Mouse (Mus musculus) heart, adult 8-10 months (tissue): ENCODE measurements around the gene Fam149a. TPM values are rescaled to one million over a fixed set of nuclear protein-coding genes. Genes with fewer than 3 reads are reported as not detected.
A peak's percentile ranks its signal among the peaks of the same experiment; 100 is the strongest.

ENCODE experiments used
- DNase-seq: peaks from one replicate; pipeline ENCODE4 v3.0.0; 2022; ENCODE audit warnings: low spot score
- total RNA-seq, 4 experiments: library from RNA; stranded (reverse); gene quantifications; 2 replicates each; pipeline ENCODE4 v1.2.4; 2022

Gene Fam149a
- total RNA-seq = 1 to 10 TPM; 4.7 to 5.3 (median 5.0) TPM

DNA sequence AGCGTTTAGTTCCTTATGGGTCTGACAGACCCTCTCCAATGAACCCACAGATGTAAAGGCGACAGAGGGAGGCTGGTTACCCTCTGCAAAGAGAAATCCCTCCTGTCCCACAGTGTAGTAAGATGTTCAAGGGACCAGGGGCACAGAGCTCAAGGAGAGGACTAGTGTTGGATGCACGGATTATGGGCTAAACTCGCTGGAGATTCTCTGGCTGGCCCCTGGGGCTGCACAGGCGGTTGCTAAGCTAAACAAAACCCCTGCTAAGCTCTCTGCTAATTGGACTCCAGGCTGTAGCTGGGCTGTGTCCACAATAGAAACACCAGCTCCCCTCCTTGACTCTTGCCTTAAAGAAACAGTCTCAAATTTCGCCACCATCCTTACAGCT lies at the start of gene Fam149a:
Gene Fam149a, minus strand, starts transcription at position 329 of the 385 bp plus-strand sequence.
- DNase-seq = no peak

DNA sequence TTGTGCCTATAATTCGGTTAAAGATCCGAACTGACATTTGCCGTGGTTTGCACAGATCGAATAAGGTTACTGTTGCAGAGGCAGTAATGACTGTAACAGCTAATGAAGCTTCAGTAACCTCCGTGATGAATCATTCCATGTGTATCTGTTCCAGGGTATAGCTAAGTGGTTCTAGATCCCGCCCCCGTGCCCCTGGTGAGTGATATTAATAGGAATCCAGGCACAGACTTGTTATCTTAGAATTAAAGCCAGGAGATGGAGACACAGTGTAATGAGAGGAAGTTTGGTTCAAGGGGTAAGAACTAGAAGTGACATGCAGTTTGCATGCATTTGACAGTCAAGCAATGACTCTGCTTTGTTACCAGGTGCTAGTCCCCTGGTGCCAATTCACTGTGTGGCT lies 38.1 kb upstream of the Fam149a start:
- no peak for DNase-seq

DNA sequence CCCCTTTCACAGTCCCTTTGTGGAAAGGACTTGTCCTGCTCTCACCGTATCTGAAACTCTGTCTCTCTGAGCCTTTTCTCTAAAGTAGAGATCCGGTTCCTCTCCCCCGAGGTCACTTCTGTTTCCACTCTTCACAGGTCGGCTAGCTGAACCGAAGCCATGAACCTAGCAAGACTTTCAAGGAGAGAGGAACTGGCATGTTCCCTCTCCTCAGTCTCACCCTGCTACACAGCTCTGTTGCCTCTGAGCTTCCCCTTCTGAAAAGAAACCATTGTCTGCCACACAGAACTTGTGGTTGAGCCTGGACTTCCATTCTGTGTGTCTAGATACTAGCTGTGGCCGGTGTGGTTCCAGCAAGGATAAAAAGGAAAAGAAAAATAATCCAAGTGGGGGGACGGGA lies 32.9 kb upstream of the Fam149a start:
- no peak for DNase-seq

DNA sequence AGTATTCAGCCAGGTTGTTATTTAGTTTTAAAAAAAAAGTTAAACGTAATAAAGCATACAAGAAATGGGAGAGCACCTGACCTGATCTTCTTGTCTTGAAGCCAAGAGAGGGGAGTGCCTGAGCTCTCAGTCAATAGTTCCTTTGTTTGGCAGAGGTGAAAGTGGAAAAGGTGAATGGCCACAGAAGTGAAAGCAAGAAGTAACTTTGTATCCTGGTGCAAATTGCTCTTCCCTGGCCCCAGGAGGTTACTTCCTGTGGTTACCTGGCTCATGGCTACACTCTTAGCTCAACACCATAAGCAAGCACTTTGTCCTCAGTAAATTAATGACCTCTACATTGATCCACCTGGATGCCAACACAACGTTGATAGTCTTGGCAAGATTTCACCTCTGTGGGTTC lies 28.8 kb upstream of the Fam149a start, which contains the start of gene Tlr3:
Gene Tlr3, minus strand, starts transcription at position 199 of the 400 bp plus-strand sequence.
- no peak for DNase-seq

DNA sequence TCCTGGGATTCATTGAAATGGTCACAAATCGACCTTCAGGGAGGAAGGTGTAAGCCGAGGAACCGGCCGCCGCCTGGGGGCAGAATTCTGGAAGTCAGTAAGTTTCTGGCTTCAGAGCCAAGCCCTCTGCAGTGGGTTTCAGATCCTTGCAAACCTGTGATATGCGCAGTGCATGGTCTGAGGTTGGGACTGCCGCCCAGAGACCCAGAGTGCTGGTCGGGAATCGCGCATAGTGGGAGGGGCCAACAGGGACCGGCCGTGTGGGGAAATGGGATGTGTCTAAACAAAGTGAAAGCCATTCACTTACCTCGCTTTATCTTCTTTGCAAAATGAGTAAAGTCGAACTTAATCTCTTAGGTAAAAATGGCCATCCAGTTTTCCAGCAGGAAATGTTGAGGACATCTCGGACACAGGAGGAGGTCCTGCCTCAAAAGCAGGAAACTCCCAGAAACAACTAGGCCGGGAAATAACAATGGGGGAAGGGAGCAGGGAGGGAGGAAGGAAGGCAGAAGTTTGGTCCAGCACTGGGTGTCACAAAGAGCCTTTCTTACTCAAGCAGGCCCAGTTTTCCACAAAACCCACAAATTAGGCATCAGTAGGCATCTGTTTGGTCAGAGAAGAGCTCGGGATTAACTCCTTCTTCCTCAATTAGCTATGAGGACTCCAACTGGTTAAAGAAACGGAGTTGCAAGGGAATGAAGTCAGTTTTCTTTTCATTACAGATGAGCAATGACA lies 28.2 kb upstream of the Fam149a start:
- peak; percentile 77 for DNase-seq

DNA sequence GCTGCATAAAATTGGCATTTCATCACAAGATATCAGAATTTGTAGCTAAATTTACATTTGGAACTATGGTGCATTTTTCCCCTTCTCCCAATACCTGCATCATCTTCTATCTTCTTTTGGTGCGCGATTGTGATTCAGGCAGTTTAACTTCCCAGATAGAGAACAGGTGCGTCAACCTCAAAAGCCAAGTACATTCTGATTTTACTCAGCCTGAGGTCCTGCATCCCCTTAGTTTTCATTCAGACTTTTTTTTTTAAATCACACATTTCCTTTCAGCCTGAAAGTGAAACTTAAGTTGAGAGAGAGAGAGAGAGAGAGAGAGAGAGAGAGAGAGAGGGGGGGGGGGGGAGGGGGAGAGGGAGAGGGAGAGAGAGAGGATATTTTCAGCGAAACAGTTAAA lies 27.6 kb upstream of the Fam149a start:
- no peak for DNase-seq

DNA sequence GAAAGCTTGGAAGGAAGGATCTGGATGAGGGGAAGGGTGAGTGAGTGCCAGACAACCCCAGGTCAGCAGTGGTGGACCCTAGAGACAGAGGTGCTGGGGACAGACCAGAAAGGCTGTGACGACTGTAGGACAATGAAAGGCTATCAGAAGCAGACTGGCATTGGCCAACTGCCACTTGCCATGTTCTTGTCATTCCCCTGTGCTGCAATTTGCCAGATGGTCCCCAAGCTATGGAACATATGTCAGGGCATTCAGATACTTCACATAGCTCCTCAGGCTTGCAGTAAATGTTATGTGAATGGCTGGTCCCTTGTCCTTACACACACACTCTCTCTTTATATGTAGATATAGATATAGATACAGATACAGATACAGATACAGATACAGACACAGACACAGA lies 1.2 kb upstream of the Fam149a start:
- DNase-seq = no peak

DNA sequence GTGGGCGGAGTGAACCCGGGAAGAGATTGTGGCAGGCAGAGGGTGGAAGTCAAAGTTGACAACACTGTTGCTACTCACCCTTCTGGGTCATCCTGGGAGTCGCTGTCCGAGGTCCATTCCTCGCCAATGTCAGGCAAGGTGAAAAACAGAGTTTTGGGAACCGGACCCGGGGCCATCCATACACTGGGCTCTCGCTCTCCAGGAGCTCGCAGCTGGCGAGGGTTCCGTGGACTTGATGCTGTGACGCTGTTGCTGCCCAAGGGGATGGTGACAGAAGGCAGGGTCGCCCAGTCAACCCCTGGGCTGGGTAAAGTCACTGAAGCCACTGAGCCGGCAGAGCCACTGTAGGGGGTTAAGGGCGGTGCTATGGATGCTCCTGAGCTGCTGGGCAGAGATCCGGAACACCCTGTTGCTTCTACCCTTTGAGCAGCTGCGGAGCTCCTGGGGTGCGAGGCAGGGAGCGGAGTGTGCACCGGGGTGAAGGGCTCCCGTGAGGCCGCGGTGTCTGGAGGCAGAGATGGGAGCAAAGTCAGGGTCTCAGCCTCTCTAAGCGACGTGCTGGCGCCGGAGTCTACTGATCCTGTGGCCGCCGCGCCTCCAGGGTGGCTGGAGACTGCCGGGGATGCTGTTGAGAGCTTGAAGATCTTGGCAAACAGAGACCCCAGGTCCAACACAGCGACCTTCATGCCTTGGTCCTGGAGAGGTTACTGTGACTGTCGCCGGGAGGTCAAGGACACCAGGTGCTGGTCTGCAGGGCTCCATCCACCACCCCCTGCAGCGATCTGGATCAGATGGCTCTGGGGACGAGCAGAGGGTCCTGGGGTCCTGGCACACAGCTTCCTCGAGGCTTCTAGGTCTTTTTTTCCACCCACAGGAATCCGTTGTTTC lies 772 bp downstream of the Fam149a start:
- DNase-seq = no peak

DNA sequence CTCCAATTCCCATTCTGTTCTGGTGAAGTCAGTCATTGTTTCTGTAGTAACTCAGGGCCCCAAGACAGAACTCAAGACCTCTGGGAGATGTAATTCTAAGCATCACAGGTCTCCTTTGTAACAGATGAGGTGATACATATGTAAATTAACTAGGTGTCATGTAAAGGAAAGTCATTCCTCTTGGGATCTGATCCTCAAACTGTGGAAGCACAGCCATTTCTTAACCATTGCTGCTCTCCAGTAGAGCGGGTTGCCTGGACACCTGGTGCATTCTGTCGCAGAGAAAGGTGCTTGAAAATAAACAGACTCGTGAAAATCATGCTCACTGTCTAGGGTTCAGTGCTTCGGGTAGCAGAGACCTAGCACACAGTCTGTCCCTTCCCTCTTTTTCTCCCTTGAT lies 1.5 kb downstream of the Fam149a start:
- no peak for DNase-seq

DNA sequence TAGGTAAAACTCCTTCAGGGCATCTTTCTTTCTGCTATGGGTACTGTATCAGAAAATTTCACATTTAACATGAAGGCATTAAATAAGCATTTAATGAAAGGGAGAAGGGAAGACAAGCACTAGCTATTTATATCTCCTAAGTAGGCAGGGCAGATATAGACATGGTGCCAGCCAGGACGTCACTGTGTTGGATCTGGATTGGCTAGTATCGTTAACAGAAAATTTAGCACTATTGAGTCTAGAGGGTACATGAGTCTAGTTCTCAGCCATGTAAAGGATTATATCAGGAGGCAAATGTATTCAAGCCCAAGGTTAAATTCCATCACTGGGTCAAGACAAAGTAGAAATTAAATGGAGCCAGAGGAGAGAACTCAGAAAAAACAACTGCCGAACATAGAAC lies 8.0 kb downstream of the Fam149a start:
- DNase-seq = no peak

DNA sequence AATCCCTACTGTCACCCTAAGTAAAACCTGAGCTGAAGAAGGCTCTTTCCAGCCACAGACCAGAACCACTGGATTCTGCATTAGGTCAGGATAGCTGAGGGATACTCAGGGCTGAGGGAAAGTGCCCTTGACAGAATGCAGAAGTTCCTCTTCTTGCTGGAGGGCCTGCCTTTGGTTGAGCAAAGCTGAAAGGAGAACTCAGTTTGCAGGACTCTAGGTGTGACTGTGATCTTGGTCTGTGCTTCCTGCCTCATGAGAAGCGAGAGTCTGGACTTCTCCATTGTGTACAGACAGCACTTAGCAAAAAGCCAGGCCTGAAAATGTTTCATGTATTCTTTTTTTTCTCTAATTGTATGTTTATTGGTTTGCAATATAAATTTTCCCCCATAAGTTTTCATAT lies 14.9 kb downstream of the Fam149a start:
- no peak for DNase-seq

DNA sequence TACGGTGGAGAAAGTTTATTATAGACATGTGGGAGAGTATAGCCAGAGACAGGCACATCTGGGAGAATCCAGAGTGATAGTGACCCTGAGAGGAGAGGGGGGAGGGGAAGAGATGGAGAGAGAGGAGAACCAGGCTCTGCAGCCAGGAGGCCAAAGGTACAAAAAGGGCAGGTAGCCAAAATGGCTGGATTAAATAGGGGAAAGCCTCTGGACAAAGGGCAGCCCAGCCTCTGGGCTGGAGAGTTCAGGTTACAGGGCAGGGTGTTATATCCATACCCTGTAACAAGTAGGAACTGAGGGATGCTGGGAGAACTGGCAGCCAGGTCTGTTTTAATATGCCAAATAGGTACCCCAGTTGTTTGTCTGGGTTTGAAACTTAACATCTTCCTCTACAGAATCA lies 18.9 kb downstream of the Fam149a start:
- no peak for DNase-seq

DNA sequence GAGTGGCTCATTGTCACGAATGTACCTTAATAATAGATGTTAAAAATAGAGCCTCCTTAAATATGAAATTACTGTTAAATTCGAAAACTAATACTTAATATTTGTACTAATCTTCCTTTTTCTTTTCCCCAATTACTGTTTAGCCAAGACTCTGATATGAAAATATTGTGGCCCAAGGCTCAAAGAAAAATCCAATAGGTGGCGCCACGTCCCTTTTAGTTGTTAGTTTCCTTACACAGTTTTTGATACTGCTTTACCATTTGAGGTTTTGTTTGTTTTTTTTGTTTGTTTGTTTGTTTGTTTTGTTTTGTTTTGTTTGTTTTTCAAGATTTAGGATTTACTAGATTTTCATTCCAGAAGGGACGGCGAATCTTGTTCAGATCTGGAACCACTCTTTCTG lies 19.8 kb downstream of the Fam149a start:
- no peak for DNase-seq

DNA sequence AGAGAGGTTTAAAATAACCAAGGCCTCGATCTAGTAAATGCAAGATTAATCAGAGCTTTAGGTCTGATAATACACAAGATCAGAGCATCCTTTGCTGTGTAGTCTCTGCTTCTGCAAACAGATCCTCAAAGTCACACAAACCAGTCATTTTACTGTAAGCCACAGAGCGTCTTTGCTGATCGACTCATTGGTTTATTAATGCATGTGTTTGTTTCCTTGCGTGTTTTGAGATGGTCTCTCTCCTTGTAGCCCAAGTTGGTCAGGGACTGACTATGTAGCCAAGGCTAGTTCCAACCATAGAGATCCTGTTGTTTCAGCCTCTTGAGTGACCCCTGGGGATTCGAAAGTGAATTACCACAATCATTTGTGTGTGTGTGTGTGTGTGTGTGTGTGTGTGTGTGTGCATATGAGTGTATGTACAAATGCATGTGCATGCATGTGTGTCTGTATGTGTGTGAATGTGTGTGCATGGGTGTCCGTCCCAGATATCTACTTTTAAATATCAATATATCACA lies 22.9 kb downstream of the Fam149a start:
- DNase-seq = no peak

DNA sequence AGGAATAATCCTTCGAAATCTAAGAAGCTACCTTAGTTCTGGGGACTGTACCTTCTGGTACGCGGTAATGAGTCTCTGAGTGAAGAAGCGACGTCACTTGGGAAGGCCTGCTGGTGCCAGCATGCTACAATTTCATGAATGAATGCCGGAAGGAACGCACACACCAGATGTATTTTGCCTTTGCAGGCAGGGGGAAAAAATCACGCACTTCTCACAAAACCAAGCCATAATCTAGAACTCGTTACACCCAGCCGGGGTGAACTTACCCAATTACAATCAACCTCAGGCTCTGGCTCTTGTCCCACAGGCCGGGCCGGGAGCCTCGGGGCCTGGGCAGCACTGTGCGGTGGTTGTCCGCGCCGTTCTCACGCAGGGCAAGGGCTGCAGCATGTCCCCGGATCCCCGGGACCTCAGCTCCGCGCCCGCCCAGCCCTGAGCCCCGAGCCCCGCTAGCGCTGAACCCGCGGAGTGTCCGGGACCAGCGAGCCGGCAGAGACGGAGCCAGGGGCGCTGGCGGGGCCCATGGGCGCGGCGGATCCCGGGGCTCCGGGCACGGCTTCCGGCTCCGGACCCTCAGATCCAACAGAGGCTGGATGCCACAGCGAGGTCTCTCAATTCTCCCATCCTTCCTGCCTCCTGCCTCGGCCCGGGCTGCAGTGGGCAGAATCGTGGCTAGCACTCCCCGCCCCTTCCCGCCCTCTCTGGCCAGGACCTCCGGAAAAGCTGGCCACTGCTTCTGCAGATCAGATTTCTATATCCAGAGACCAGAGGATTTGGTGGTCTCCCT lies 23.8 kb downstream of the Fam149a start:
- peak; percentile 17 for DNase-seq

DNA sequence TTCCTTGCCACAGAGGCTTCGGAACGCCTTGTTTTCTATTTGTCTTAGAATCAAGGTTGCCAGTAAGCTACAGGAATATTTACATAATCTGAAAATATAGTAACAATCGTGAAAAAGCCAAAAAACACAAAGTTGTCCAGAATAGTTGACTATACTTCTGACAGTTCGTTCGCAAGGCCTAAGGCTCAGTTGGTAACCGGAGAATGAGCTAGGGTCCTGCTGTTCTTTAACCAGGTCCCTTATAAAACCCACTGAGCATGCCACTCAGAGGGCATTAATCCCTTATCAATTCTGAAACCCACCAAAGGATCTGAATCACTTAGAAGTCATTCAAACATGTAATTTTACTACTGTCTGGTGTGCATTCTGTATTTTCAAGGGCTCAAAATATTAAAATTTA lies 26.3 kb downstream of the Fam149a start:
- no peak for DNase-seq

DNA sequence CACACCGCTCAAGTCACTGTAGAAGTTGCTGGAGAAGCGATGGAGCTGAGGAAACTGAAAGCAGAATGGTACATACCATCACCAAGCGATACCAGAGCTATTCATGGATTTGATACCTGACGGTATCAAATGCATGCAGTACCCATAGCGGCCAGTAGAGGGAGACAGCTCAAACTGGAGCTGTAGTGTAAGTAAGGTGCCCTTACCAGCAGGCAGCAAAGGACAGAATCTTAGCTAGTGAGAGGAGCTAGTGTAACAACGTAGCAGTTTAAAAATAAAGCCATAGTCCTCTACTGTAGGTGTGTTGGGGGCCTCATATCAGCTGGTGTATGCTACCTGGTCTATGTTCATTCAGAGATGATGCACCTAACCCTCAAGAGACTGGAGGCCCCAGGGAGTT lies 37.1 kb downstream of the Fam149a start:
- peak; percentile 46 for DNase-seq

DNA sequence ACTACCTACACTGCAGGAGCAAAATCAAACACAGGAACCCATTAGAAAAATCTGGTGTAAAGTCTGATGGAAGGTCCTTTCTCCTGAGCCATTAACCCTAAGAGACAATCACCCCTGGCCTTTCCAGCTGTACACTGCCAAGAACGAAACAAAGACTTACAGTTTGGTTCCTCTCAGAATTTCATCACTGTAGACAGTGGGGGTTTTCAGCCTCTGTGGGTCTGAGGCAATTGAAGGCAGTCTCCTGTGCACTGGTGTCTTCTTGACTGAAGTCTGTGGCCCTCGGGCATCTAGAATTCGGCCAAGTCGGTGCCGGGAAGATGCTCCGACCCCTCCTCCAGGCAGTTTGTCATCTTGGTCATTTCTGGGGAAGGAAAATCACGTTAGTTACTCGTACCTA lies 37.8 kb downstream of the Fam149a start:
- no peak for DNase-seq

DNA sequence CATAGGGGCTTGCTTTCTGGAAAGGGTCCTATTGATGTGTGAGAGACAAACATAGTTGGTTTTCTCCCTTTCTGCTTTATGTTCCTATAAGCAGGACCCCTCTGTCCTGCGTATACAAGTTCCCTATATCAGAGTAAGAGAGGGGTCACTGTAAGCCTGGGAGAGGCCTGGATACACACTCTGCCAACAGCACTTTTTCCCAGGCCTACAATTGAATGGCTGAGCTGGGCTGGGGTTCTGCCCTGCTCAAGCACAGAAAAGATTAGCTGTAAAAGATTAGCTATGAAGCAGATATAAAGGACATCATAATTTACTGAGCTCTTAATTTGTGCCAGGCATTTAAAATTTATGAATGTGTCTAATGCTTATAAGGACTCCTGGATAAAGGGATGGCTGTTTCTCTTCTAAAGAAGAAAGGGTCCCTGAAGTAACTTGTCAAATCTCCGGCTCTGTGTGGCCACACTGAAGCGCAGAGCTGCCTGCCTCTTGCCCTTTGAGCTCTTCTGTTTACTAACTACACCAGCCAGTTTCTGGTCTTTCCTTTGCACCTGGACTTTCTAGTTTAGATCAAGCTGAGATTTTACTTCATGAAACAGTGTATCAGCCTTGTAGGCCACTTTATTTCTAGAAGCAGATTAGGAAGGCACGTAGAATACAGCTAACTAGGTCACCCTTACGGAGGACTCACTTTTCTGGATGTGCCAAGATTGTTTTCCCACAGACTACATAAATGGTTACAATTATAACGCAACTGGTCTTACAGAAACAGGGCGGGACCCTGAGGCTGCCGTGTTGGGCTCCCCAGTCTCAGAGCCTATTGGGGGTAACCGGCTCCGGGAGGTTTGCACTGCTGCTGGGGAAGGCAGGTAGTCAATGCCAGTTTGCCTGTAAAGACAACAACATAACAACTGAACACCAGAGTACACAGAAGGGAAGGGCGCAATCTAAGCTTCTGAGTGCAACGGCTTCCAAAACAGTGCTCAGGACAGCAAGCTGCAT lies 40.2 kb downstream of the Fam149a start:
- DNase-seq = no peak

DNA sequence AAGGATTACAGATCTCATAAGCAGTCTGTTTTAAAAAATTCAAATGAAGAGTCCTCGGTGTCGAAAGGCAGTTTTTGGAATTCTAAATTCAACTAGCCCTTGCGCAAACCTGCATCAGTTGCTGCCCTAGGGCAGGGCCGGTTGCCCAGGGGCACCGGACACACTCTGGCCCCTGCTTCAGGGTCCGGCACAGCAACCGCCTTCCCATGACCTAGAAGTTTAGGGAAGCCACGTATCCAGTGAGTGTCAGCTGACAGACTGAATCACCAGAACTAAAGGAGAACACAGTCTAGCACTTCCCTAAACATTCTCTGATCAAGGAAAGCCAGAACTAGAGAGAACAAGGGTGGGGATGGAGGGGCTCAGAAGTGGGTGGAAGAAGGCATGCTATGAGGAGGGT lies 48.6 kb downstream of the Fam149a start:
- DNase-seq = peak; percentile 49
